Mouse (Mus musculus): ENCODE results near the gene S100pbp.

DNA sequence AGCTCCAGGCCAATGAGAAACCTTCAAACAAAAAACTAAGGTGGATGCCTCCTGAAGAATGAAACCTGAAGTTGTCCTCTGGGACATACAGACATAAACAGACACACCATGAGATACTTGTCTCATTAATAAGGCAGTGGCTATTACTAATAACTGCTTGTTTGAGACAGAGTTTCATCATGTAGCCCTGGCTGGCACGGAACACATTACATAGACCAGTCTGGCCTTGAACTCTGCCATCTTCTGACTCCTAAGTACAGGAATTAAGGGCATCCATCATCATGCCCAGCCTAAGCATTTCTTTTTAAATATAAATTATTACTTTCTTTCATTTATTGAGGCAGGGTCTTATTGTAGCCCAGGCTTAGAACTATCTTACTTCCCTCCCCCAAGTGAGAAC, 28.5 kb downstream of the S100pbp start:
- TF ChIP-seq CTCF (IDR thresholded peaks at IDR 0.05; ENCODE audit: low read depth) (no peak), EP300 (optimal IDR thresholded peaks at IDR 0.05) (no peak)
